Mouse (Mus musculus) urinary bladder, postnatal 25 days (tissue): ENCODE data around the gene Add3.
"Not testable (repeated sequence)": the region's sequence is repeated elsewhere in the genome, so short reads cannot be mapped to it uniquely, and the experiment has no call there.

ENCODE experiments used
- DNase-seq: peaks from one replicate; pipeline ENCODE4 v3.0.0; 2022; ENCODE audit warnings: low spot score

Gene Add3

DNA sequence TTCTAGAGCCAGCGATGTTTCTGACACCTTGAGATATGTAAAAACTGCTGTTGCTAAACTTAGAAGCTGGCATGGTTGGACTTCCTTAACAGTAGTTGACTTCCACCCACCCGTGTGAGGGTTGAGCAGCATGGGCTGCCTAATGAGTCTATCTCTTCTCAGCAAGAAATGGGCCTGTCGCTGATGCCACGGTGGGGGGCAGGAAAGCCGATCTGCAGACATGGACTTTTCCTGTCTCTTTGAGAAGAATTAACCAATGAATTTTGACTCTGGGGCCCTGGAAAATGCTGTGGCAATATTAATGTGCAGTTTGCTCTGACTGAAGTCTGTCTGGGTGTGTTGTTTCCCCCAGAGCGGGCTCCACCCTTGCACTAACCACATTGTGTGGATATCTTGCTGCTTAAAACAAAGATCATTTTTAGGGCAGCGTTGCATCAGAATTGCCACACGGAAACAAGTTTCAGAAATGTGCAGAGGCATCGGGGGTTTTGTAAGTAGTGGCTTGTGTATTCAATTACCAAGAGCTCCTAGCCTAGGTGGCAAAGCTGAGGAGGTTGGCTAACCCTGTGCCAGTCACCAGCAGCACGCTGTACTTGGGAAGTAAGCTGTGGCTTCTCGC is 53.8 kb downstream of the Add3 start:
- no peak for DNase-seq

DNA sequence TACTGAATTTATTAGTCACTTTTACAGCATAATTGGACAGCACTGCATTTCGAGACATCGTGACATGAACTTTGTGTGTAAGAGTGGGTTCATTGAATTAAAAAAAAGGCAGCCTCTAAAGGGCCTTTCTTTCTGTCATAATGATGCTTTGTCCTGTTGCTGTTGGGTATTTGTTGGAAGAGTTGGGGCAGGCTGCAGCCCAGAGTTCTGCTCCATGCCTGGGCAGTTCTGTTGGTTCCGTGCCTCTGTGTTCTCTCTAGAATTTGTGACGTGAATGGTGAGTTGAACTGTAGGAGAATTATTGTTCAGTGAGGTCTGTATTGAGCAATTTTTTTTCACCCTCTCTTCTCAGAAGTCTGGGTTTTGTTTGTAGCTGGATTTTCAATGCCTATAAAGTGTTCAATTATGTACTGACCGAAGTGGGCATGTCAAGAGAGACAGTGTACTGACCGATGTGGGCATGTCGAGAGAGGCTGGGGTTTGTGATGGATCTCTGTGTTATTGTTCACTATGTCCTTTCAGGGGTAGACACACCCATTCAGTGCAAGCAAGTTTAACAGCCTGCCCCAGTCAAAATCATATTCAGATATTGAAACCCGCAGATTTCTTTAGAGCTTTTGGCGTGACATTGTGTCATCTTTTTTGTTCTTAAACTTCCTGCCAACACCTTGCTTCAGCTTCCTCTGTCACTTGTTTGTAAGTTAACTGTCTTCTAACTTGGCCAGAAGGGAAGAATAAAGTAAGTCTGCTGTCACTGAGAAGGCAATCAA is 54.7 kb downstream of the Add3 start:
- no peak for DNase-seq

DNA sequence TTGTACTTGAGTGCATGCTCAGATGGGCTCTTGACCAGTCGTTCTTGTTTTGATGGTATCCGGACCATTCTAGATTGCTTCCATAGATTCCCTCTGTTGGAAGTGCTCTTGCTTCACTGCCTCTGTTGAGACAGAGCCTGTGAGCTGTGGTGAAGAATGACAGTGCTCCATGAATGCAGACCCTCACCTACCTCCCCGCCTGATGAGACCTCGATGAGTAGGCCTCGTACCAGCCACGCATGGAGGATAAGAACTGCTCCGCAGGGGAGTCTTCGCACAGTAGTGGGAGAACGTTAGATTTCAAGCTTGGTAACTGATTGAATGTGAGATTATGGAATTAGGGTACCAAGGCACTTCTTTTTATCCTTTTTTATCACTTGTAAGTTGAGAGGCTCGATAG is 56.7 kb downstream of the Add3 start:
- DNase-seq: no peak

DNA sequence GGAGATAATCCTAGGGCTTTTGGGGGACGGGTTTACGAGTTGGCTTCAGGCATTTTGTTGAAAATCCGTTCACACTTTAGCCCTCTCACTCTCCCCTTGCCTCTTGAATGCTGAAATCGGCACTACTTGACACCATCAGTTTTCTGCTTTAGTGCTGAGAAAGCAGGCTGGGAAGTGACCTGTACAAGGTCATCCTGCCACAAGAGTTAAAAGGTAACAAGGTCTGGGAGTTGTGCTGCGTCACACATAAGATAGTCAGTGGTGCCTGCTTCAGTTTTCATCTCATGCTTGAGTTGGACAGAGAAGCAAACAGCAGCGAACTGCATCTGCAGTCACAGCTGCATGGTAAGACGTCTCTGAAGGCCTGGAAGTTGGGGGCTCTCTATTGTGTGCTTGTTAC is 57.5 kb downstream of the Add3 start:
- DNase-seq: no peak

DNA sequence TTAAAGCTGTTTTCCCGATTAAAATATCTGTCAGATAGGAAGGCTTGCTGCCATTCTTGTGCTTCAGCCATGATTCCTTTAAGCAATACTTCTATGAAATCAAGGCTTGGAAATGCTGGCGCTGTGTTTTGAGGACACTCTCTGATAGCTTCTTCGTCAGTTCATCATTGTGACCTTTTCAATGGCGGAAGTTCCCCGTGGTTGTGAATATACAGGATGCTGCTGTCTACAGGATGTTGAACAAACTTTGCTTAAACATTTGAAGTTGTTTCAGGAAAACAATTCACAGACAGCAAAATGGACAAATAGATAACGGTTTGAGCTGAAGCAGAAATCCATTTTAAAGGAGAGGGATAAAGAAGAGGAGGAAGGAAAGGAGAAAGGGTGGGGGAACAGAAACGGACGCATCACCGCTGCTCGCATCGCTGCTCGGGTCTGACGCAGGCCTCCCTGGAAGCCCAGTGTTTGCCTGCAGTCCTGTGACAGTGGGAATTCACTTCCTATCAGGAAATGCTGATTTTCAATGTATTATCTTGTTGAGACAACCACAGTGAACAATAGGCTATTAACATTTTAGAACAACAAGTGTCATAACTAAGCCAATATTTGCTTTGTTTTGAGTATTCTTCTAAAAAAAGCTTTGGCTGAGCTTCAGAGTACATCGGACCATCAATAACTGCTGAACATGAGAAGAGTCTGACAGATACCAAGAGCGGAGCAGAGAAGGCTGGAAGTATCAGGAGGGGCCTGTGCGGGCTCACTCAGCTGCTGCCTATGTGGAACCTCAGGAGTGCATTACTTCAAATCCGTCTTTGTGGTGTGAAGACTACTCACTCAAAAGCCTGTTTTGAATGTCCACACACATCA is 58.7 kb downstream of the Add3 start:
- no peak for DNase-seq

DNA sequence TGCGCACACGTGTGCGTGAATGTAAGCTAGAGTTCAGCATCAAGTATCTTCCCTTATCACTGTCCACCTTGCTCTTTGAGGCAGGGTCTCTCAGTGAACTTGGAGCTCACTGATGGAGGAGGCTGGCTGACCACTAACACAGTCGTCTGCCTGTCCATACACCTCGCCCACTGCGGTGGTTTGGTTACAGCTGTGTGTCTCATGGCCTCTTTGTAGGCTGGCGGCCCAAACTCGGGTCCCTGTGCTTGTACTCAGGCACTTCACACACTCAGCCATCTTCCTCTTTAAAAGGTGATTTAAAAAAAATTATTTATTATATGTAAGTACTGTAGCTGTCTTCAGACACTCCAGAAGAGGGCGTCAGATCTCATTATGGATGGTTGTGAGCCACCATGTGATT is 59.5 kb downstream of the Add3 start:
- DNase-seq: no peak

DNA sequence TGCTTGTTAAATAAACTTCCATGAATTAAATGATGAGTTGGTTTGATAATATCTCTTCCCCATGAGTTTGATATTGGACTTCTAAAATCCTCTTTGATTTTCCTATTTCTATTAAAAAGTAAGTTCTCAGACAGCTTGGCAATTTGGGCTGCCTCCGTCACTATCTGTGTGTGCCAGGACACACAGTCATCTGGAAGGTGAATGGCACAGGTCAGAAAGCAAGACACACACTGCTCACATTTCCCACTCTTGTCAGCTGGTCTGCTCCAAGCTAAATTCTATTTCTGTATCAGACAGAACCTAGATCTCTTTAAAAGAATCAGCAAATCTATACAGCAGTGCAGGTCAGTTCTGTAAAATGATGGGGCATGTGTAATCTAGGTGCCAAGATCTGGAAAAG is 61.9 kb downstream of the Add3 start:
- no peak for DNase-seq

DNA sequence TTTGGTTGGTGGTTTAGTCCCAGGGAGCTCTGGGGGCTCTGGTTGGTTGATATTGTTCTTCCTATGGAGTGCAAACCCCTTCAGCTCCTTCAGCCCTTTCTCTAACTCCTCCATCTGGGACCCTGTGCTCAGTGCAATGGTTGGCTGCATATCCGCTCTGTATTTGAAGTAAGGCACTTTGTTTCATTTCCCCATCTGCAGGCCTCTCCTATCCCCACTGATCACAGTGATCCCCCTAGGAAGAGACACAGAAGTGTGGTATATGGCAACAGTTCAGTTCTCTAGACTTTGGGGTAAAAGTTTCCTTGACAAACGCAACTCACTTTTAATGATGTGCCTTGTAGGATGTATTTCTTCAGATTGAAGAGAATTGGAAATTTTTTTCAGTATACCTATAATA is 66.7 kb downstream of the Add3 start:
- no peak for DNase-seq

DNA sequence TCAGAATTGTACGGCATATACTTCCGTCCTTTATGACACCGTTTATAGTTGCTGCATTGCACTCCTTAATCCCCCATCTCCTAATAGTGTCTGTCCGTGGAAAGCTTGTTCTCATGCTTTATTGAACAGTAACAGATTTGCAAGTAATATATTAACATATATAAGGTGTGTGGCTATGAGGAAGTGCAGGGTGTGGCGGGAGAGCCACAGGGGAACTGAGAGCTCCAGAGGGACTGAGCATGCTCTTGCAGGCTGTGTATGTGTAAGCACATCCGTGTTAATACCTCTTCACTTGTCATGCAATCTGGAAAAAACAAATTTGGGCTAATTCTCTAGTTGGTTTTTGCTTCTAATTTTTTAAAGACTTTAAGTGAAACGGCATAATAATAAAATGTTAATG is 68.6 kb downstream of the Add3 start:
- no peak for DNase-seq

DNA sequence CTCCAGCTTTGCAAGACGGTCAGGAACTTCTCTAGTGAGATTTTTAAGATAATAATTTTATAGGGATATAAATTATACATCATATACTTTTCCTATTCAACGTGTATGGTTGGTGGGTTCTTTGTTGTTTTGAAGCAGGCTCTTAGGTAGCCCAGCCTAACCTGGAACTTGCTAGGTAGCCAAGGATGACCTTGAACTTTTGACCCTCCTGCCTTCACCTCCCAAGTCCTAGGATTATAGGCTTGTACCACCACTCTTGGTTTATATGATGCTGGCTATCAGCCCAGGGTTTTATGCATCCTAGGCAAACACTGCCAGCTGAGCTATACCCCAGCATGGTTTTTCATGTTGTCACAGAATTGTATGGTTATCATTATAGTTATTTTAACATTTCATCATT is 70.0 kb downstream of the Add3 start:
- no peak for DNase-seq

DNA sequence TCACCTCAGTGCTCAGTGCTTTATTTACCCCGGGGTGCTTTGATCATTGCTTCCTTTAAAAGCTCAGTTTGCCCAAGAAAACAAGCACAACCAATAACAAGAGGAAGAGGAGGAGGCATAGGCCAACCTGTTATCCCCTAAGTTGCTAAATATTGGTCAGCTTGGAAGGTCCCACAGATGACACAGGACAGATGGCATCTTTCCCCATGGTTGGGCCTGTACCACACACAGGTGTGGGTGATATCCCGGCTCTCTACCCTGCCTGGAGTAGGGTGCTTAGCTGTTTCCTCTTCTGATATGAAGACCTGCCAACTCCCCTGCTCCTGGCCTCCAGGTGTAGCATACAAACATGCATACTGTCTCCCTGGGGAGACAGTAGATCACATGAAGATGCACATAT is 75.1 kb downstream of the Add3 start:
- DNase-seq: no peak

DNA sequence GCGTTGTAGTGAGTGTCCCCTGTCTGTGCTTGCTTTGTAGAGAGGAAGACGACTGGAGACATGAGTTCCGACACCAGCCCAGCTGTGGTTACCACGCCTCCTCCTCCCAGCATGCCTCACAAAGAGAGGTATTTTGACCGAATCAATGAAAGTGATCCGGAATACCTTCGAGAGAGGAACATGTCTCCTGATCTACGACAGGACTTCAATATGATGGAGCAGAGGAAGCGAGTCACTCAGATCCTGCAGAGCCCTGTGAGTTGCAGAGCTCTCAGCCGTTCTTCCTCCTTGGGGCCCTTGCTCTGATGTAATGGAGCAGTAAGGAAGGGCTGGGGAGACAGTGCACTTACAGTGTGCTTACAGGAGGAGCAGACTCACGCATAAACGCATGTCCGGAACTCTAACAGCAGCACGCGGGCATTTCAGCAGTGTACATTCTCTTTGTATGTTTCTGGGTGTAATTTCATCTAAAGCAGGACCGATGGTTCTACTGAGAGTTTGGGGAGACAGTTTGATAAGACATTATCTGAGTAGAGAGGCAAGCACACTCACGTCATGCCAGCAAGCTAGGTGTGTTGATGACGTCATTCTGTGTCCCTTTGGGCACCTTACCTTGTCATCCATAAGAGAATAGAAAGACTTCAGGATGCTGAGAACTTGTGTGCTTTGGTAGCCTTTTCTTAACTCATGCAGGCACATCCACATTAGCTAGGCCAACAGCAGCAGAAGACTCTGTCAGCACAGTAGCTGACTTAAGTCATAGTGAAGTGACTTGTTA is 76.7 kb downstream of the Add3 start:
- DNase-seq: no peak

DNA sequence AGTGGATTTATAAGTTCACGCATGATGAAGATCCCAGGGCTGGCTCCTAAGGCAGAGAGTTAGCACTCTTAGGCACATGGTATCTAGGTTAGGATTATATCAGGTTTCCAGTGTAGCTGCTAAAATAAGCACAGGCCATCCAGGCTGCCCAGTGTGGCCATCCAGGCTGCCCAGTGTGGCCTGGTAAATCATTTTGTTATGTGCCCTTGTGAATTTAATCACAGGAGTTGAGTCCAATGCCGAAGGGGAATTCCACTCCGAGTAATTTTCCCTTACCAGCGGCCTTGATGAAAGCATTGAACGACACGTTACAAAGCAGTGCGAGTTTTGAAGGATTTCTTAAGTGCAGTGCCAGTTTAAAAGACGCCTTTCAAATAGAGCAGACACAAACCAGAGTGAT is 77.6 kb downstream of the Add3 start:
- DNase-seq: no peak

DNA sequence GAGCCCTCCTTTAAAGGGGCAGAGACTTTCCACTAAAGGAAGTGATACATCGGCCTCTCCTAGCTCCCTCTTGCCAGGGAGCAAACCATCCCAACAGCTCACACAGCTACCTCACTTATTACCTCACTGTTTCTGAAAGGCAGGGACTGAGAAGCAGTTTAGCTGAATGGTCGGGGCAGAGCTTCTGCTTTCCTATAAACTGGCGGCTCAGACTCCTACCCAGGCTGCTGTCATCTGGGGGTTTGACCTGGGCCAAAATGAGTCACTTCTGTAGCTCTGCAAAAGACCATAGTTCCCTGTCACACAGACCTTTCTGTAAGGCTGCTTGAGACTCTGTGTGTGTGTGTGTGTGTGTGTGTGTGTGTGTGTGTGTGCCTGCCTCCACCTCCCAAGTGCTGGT is 79.1 kb downstream of the Add3 start:
- no peak for DNase-seq

DNA sequence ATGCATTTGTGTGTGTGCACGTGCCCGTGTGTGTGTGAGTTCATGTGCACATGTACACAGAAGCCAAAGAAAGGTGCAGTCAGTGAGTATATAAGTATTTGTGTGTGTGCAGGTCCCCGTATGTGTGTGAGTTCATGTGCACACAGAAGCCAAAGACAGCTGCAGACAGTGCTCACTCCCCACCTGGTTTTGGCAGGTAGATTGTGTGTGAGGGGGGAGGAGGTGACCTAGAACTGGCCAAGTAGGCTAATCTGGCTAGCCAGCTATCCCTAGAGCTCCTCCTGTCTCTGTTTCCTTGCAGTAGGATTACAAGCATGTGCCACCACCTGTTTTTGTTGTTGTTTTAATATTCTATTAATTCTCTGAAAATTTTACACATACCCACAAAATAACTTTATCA is 80.9 kb downstream of the Add3 start:
- no peak for DNase-seq

DNA sequence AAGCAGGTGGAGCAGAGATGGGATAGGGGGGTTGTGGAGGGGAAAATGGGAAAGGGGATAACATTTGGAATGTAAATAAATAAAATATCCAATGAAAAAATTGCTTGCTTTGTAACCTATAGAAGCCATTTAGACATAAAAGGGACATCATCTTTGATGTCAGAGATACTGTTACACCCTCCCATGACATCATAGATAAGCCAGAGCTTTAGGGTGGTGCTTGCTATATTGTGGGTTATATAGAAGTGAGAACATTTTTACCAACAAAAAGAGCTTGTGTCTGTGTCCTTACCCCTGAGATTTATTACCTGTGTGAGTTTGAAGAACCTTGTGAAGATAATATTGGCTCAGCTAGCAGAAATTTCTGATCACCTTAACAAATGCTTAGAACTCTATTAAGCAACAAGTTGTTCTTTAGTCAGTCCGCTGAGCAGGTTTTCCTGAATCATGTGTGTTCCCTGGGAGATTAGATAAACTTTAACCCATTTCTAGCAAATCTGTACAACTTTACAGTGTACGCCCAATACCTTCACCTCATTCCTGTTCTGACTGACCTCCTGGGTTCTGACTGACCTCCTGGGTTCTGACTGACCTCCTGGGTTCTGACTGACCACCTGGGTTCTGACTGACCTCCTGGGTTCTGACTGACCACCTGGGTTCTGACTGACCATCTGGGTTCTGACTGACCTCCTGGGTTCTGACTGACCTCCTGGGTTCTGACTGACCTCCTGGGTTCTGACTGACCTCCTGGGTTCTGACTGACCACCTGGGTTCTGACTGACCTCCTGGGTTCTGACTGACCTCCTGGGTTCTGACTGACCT is 85.2 kb downstream of the Add3 start:
- not testable (repeated sequence) for DNase-seq

DNA sequence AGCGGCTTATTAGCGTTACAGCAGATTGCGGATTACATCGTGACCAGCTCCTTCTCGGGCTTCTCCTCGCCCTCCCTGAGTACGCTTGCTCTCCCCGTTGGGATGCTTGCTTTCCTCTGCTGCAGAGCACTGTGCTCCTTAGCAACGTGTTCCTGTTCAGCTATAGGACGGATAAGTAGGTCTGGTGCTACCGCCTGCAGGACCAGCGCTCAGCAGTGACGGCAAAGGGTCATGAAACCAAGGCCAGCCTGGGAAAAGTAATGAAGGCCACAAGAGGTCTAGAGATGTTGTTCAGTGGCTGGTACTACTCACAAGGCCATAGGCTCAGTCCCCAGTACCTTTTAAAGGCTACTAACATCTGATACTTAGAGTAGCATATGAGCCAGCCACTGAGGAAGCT is 86.4 kb downstream of the Add3 start:
- no peak for DNase-seq

DNA sequence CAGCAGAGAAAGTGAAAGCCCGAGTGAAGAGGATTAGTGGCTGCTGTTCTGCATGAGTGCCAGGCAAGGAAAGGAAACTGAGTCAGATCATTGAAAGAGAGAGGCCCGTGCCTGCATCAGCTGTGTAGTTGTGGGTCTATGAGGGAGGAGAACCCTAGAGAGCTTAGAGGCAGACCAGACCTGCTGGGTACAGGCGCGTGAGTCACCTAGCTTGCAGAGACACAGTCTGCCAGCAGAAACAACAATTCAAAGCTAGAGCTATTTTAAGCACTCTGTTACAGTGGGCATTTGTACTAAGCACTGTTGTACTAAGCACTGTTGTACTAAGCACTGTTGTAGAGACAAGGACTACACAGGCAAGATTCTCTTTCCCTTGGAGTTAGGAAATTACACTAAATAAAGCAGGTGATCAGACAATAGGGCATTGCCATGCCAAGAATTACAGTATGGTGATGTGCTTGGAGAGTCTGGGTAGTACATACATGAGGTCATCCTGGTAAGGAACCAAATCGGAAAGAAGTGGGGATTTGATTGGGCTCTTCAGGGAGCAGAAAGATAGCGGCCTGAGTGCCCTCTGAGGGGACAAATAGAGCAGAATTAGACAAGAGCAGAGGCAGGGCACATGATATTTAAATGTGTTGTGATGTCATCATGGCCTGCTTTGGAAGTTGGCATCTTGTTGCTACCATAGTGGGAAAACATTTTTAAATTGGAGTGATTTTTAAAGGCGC is 88.0 kb downstream of the Add3 start:
- DNase-seq: no peak

DNA sequence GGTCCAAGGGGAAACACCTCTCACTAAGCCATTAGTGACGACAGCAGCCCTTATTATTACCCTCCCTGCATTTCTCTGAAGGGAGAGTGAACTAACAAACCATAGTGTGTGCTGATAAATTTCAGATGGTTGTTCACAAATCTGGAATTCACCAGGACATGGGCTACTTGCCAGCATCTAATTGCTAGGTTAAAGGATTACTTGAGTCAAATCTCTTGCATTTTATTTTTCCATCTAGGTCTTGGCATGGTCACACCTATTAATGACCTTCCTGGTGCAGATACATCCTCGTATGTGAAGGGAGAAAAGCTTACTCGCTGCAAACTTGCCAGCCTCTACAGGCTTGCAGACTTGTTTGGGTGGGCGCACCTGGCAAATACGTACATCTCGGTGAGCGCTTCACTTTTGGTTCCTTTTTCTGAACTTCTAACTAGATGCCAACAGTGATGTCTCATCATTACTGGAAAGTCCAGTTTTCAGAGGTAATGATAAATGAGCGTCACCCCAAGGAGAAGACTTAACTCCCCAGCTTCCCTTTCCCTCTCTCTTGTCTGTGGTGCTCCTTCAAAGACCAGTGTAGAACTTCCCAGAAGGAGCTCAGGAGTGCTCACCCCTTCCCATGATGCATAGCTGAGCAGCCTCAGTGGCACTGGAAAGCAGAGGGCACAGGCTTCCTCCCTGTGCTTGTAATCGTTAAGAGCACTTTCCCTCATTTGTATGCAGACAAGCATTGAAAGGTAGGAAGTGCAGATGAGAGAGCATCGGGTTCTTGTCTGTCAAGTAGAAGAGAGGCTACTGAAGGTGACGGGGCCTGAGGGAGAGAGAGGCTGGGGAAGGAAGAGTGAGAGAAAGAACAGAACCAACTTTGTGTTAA is 90.9 kb downstream of the Add3 start:
- DNase-seq: no peak

DNA sequence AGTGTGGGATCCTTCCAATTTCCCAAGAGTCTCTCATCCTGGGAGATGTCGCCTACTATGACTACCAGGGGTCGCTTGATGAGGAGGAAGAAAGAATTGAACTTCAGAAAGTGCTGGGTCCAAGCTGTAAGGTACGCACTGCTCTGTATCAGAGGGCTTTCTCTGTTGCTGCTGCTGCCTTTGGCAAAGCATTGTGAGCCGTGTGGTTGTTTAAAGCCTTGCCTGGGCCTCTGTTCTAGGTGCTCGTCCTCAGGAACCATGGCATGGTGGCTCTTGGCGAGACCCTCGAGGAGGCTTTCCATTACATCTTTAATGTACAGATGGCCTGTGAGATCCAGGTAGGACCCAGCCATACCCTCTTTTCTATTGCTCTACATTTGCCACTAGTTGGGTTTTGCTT is 93.3 kb downstream of the Add3 start:
- no peak for DNase-seq
